Mouse (Mus musculus) left cerebral cortex, adult 8-10 months (tissue): Measurements from ENCODE around the gene Fndc1. TPM values are rescaled to one million over a fixed set of nuclear protein-coding genes. Genes with fewer than 3 reads are reported as not detected.

Experiments used
- DNase-seq, 2 experiments: peaks; one replicate each; pipeline ENCODE4 v3.0.0; 2022; ENCODE audit warnings: low spot score in 2 of 2
- total RNA-seq, 4 experiments: library from RNA; stranded (reverse); gene quantifications; 2 replicates each; pipeline ENCODE4 v1.2.4; 2022

Gene Fndc1
- total RNA-seq, 4 experiments from 2014 or later, result 3.9 to 6.2 (median 4.9) TPM

GRCm38 (mm10) chr17:7820176-7820575 is 6.9 kb downstream of the Fndc1 start:
- no peak for DNase-seq

- no peak for DNase-seq
Observed at GRCm38 (mm10) chr17:7816602-7817001, 10.5 kb downstream of the Fndc1 start.

GRCm38 (mm10) chr17:7814433-7814832 is 12.7 kb downstream of the Fndc1 start:
- DNase-seq, result no peak

DNA sequence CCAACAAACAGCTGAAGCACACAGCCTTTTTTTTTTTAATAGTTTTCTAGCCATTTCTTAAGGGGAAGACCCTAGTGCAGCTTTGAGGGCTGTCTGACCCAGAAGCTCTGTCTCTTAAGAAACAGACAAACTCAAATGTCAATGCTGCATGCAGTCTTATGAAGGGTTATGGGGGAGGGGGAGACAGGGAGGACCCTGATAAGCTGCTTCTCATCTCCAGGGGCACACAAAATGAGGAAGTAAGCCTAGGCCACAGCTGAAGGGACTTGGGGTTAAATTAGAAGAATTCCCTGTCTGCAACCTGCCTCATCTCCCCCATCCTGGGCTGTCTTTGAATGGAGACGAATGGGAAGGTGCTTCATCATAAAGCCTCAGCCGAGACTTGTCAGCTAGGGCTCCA is 19.1 kb downstream of the Fndc1 start:
- DNase-seq, result no peak

DNA sequence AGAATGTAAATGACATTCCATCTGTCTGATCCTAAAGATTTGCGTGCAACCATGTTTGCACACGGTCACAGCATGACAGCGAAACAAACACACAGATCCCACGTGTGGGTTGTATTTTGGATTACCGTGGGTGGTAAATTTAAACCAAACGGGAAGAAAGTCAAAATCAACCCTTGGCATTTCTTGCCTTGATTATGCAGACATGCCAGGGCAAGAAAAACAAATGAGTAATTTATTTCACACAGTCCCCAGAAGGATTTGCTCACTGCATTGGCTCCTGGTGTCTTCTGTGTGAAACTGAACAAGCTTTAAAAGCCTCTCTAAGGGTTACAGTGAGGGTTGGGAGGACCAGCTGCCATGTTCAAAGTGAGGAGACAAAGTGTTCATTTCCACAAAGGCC is 22.0 kb downstream of the Fndc1 start:
- DNase-seq, result no peak

GRCm38 (mm10) chr17:7802483-7802882 is 24.6 kb downstream of the Fndc1 start:
- no peak for DNase-seq

GRCm38 (mm10) chr17:7799894-7800293 is 27.2 kb downstream of the Fndc1 start:
- no peak for DNase-seq

DNA sequence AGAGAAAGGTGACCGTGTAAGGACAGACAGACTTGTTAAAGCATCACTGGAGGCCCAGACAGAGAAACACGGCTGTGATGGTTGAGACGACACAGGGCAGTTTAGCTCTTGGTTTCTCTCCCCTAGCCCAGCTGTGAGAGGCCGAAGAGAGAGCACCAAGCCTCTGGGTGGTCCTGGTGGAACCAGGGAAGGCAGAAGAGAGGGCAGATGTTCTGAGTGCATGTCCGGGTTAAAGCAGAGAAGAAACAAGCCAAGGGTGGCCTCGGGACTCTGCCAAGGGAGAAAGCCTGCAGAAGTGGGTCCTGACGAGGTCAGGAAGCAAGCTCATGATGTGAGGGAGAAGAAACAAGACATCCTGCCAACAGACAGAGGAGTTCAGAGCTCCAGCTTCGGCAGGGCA is 31.5 kb downstream of the Fndc1 start:
- DNase-seq, result no peak

GRCm38 (mm10) chr17:7795168-7795567 is 31.9 kb downstream of the Fndc1 start:
- no peak for DNase-seq

DNA sequence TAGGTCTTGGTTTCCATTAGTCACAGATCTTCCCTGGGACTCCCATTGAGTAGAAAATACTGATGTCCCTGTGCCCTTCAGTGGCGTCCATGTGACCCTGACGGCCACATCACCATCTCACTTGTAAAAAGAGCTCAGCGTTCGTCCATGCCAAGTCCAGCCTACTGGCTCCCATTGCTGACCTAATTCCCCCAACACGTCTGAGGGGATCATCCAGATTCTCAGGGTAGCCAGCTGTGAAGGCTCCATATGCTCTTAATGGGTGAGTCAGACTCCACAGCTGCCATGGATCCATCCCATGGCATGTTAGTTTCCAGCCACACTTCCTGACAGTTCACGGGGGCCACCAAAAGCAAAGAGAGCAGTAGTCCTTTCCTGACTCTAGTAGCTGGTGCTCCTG is 33.0 kb downstream of the Fndc1 start:
- DNase-seq, result no peak

DNA sequence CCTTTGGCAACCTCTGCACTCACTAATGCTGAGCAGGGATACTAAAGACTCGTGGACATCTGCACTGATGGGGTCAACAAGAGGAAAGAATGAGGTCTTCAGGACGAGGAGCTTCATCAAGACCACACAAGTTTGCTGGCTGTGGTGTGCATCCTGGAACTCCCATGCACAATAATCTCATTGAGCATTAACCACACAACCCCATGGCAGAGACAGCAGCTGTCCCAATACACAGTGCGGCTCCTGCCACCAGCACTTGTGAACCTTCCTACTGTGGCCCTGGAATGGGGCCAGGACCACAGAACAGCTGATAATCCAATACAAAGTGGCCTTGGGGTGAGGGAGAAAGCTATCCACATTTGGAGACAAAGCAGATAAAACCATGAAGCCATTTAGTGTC is 36.6 kb downstream of the Fndc1 start:
- DNase-seq, result no peak

- DNase-seq, result no peak
Observed at GRCm38 (mm10) chr17:7774101-7774500, 53.0 kb downstream of the Fndc1 start.

- no peak for DNase-seq
Observed at GRCm38 (mm10) chr17:7759786-7760185, 67.3 kb downstream of the Fndc1 start.

- DNase-seq, result no peak
Observed at GRCm38 (mm10) chr17:7755001-7755400, 72.1 kb downstream of the Fndc1 start.

- DNase-seq, result no peak
Observed at GRCm38 (mm10) chr17:7753383-7753782, 73.7 kb downstream of the Fndc1 start.

GRCm38 (mm10) chr17:7749051-7749815 is 77.9 kb downstream of the Fndc1 start:
- no peak for DNase-seq

GRCm38 (mm10) chr17:7746841-7747240 is 80.3 kb downstream of the Fndc1 start:
- DNase-seq, result peak in 1 of 2 experiments; percentile 16

GRCm38 (mm10) chr17:7744976-7745375 is 82.1 kb downstream of the Fndc1 start:
- DNase-seq, result no peak

- no peak for DNase-seq
Observed at GRCm38 (mm10) chr17:7740988-7741387, 86.1 kb downstream of the Fndc1 start.

DNA sequence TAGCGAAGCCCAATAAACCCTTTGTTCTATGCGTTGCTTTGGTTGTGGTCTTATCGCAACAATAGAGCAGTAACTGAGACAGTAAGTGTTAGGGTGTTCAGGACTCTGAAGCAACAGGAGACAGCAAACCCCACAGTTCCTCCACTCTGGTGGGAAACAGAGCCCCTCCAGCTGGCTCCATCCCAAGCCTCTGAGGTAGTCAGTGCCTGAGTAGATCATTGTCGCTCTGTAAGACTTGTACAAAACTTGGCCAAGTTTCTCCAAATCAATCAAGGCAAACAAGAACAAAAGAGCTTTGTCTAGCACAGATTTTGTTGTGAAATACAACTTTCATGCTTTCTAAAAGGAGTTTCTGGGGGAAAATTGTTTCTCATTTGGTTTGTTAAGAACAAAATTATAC is 104.1 kb downstream of the Fndc1 start:
- DNase-seq, result no peak

DNA sequence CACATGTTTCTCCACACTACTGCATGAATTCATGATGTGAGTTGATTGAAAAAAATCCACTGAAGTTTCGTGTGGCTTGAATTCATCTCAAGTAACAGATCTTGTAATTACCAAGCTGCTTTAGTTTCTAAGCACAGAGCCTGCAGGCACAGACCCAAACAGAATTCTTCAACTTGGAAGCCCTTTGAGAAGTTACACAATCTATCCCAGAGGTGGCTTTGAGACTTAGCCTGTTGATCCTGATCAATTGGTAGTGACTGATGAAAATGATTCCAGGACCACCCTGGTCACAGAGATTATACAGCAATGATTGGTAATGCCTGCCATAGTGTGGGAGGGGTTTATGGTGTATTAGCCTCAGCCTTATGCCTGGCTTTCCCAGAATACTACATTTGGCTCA is 108.2 kb downstream of the Fndc1 start:
- DNase-seq, result no peak

GRCm38 (mm10) chr17:7717945-7718344 is 109.2 kb downstream of the Fndc1 start:
- DNase-seq, result no peak

DNA sequence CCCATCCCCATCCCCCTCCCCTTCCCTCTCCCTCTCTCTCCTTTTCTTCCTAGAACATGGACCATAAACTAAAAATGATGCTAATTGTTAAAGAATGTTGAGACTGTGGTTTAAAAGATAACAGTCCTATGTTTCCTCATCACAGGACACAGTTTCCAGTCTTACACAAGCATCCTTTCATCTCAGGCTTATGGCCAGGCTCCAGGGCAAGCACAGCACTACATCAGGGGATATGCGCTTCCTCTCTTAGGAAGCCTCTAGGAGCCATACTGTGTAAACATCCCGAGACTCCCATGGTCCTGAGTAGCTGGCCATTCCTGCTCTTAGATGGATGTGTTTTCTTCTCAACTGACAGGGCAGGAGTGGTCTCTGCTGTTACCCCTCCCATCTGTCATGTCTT is 114.1 kb downstream of the Fndc1 start:
- DNase-seq, result no peak

DNA sequence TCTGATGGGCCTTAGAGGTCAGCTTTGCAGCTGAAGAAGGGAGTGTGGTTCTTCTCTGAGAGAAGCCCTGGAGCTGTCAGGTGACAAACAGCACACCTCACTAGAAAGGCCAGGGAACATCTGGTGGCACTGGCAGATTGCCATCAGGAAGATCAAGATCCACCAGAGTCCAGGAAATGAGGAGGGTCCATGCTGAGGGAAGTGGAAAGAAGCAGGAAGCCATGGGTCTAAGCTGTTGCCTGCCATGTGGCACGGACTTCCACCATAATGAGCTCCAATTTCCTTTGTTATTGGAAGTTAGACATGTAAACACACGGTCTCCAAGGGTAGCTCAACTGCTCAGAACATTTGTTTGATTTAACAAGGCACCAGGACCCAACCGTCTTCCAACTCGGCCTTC is 120.0 kb downstream of the Fndc1 start:
- DNase-seq, result no peak
